Mouse (Mus musculus) neural tube, embryonic 13.5 days (tissue): ENCODE results near the gene Vps8. TPM values are rescaled to one million over a fixed set of nuclear protein-coding genes. Genes with fewer than 3 reads are reported as not detected.

Experiments used
- ATAC-seq: fragments of 200-750 bp; cut with Nextera tagmentation; 2 replicates; pipeline ENCODE4 v1.8.0; 2017; ENCODE audit warnings: low read depth, mild to moderate bottlenecking, moderate TSS enrichment, moderate library complexity
- H3K27ac ChIP-seq: fragments of 300-500 bp; sonication (generic); replicated peaks from 2 replicates; pipeline ENCODE4 v1.5.1; 2015; ENCODE audit warnings: moderate library complexity, mild to moderate bottlenecking, inconsistent platforms
- H3K27me3 ChIP-seq: fragments of 300-500 bp; sonication (generic); 2 replicates; pipeline ENCODE4 v1.6.1; 2015; ENCODE audit warnings: mild to moderate bottlenecking, inconsistent platforms
- H3K36me3 ChIP-seq: fragments of 300-500 bp; sonication (generic); 2 replicates; pipeline ENCODE4 v1.6.1; 2015; ENCODE audit warnings: mild to moderate bottlenecking, inconsistent platforms
- H3K4me1 ChIP-seq: fragments of 300-500 bp; sonication (generic); replicated peaks from 2 replicates; pipeline ENCODE4 v1.6.1; 2015; ENCODE audit warnings: inconsistent platforms
- H3K4me2 ChIP-seq: fragments of 300-500 bp; sonication (generic); 2 replicates; pipeline ENCODE4 v1.6.1; 2015; ENCODE audit warnings: inconsistent platforms, mild to moderate bottlenecking, moderate library complexity
- H3K4me3 ChIP-seq: fragments of 300-500 bp; sonication (generic); 2 replicates; pipeline ENCODE4 v1.5.1; 2015; ENCODE audit warnings: mild to moderate bottlenecking, inconsistent platforms
- H3K9ac ChIP-seq: fragments of 300-500 bp; sonication (generic); 2 replicates; pipeline ENCODE4 v1.6.1; 2015; ENCODE audit warnings: moderate library complexity, mild to moderate bottlenecking, inconsistent platforms
- H3K9me3 ChIP-seq: fragments of 300-500 bp; sonication (generic); 2 replicates; pipeline ENCODE4 v1.6.1; 2016; ENCODE audit warnings: inconsistent platforms
- WGBS: fragments of 180-500 bp; shearing (Covaris S2); methylation state at CpG from one replicate; pipeline ENCODE4 v1.1.7; 2015; 5-methylcytosine and 5-hydroxymethylcytosine counted together
- polyA plus RNA-seq: library from polyadenylated mRNA; unstranded; fragments of >200 nt; fragmentation: Nextera tagmentation; extraction: Ambion mirVana; gene quantifications from 2 replicates; pipeline ENCODE4 v1.2.1, GENCODE M21; 2015

Gene Vps8
- polyA plus RNA-seq, 1 experiment from 2014 or later: 26.7 TPM

DNA sequence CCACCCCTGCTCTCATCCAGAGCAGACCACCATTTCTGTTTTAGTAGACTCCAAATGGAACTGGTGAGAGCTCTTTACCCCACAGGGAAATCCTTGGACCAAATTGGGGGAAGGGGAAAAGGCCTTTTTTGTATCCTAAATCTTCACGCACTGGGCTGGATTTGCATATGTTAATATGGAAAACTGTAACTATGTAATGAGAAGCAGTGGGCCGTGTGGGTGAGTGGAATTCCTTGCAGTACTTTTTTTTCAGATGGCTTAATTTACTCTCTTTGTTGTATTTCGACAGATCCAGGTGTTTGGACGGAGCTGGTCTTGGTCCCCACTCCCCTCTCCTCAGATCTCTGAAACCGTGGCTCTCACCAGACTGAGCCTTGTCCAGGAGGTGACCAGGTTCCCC, 32.2 kb upstream of the Vps8 start:
- H3K4me1 ChIP-seq: peaks cover 42% of the 10 kb centered on the region
- no peak overlapping the region for H3K27ac ChIP-seq
- H3K4me3 ChIP-seq: no peak overlapping the region
- no peaks in the 10 kb centered on the region for H3K9me3 ChIP-seq
- no peaks in the 10 kb centered on the region for H3K36me3 ChIP-seq
- WGBS: 55% methylated on average over 5 of the region's 5 CpGs
- H3K4me2 ChIP-seq: no peak overlapping the region
- H3K9ac ChIP-seq: no peak overlapping the region
- no peaks in the 10 kb centered on the region for H3K27me3 ChIP-seq
- no peak for ATAC-seq

DNA sequence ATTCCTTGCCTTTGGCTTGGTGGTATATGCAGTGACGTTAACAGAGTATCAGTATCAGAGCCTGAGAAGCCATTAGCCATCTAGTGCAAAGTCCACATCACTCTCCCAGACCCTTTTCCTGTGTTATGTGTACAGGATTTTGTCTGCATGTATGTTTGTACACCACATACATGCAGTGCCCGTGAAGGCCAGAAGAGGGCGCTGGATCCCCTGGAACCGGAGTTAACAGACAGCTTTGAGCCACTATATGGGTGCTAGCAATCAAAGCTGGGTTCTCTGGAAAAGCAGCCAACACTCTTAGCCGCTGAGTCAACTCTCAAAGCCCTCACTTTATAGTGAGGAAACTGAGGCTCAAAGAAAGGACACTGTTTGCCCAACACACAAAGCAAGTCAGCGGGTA, 30.8 kb upstream of the Vps8 start:
- Histone ChIP-seq H3K4me1 (peaks cover 43% of the 10 kb centered on the region), H3K9ac (no peak overlapping the region), H3K4me2 (no peak overlapping the region), H3K27me3 (no peaks in the 10 kb centered on the region), H3K9me3 (no peaks in the 10 kb centered on the region), H3K4me3 (no peak overlapping the region), H3K36me3 (no peaks in the 10 kb centered on the region), H3K27ac (peak overlapping the region; percentile 59)
- 76% methylated on average over 6 of the region's 6 CpGs for WGBS
- ATAC-seq: 0 out of 2 replicates have a peak, but pooled peaks have one; percentile 8

DNA sequence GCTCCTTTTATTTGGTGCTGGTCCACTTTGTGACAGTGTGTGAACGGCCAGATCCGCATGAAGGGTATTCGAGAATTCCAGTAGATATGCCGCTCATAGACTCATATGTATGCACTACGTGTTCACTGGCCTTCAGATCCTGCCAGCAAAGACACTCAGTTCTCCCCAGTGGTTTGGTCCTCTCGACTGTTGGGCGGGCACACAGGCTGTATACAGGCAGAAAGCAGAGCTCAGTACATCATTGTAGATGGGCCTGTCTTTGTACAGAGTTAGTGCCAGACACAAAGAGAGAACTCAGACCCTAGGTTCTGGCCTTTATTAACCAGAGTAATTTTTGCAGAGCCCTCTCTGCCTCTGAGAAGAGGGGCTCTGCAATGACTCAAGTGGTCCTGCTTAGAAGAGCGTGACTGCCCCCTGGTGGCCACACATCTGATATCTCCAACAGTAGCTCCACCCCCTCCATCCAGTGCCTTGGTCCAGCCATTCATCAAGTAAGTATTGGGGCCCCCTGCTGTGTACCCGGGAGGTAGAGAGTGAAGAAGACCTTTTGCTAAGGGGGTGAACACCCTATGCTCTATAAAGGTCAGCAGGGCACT, 30.3 kb upstream of the Vps8 start:
- Histone ChIP-seq H3K27me3 (no peaks in the 10 kb centered on the region), H3K27ac (peak overlapping the region; percentile 59), H3K9ac (no peak overlapping the region), H3K9me3 (no peaks in the 10 kb centered on the region), H3K4me1 (peaks cover 48% of the 10 kb centered on the region), H3K4me2 (no peak overlapping the region), H3K36me3 (no peaks in the 10 kb centered on the region), H3K4me3 (no peak overlapping the region)
- 36% methylated on average over 9 of the region's 9 CpGs for WGBS
- peak; percentile 87 for ATAC-seq

- no peak overlapping the region for H3K9ac ChIP-seq
- no peak for ATAC-seq
- H3K4me2 ChIP-seq: 0 out of 2 replicates have a peak overlapping the region, but pooled peaks have one; percentile 13
- H3K27me3 ChIP-seq: no peaks in the 10 kb centered on the region
- H3K9me3 ChIP-seq: no peaks in the 10 kb centered on the region
- no peak overlapping the region for H3K4me3 ChIP-seq
- 28% methylated on average over 7 of the region's 7 CpGs for WGBS
- no peaks in the 10 kb centered on the region for H3K36me3 ChIP-seq
- peak overlapping the region; percentile 35 for H3K27ac ChIP-seq
- peaks cover 58% of the 10 kb centered on the region for H3K4me1 ChIP-seq
Observed at GRCm38 (mm10) chr16:21395546-21395945, 27.4 kb upstream of the Vps8 start.

DNA sequence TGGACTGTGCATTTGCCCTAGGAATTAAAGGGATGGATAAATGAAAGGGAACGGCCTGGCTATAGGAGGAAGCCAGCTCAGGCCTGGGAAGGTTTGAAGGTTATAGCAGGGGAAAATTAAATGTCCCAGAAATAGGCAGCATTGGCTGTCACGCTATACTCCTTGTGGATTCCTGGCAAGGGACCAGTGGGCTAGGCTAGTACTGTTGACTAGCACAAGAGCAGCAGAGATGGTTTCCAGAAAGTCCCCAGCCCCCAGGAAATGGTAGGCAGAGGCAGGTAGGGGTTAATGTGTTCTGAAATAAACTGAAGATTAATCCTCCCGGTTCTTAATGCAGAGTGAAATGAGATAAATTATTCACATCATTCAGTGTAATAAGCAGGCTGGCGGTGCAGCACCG, 25.2 kb upstream of the Vps8 start:
- no peak overlapping the region for H3K4me3 ChIP-seq
- no peak overlapping the region for H3K9ac ChIP-seq
- no peak overlapping the region for H3K4me2 ChIP-seq
- no peaks in the 10 kb centered on the region for H3K36me3 ChIP-seq
- 49% methylated on average over 5 of the region's 5 CpGs for WGBS
- peaks cover 50% of the 10 kb centered on the region for H3K4me1 ChIP-seq
- H3K9me3 ChIP-seq: no peaks in the 10 kb centered on the region
- H3K27me3 ChIP-seq: no peaks in the 10 kb centered on the region
- peak overlapping the region; percentile 79 for H3K27ac ChIP-seq
- no peak for ATAC-seq

DNA sequence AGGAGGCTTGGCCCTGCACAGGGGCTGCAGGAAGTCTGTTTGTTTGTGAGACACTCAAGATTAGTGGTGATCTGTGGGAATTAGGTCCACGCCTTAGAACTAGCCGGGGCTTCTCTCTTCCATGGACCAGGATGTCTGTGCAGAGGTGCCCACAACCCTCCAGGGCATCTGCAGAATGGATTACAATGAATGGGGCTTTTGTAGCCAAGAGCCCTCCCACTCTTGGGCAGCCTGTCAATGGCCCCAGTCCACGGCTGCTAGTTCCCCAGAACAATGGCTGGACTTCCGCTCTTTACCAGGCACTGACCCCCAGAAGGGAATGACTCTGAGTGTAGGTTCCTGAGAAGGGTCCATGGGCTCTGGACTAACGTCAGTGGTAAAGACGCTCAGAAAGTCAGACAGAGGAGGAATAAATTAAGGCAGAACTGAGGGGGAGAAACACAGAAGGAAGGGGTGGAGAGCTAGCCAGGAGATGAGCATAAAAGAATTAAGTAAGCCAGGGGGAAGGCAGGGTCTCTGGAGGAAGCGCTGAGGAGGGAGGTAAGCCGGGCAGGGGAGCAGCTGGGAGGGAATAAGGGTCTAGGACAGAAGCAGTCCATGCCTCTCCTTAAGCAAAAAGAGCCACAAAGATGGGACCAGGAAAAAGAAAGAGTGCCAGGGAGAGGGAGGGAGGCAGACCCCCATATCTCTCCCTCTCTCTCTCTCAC, 24.4 kb upstream of the Vps8 start:
- Histone ChIP-seq H3K9ac (peak overlapping the region; percentile 6; the same call in 1 of the 2 replicates), H3K4me2 (peak overlapping the region; percentile 15; the same call in 1 of the 2 replicates), H3K4me1 (peaks cover 50% of the 10 kb centered on the region), H3K27me3 (no peaks in the 10 kb centered on the region), H3K36me3 (no peaks in the 10 kb centered on the region), H3K27ac (peak overlapping the region; percentile 79), H3K9me3 (no peaks in the 10 kb centered on the region), H3K4me3 (no peak overlapping the region)
- WGBS: 9% methylated on average over 8 of the region's 8 CpGs
- peak; percentile 23; the same call in 1 of the 2 replicates for ATAC-seq

GRCm38 (mm10) chr16:21399942-21400341, 23.0 kb upstream of the Vps8 start:
- Histone ChIP-seq H3K4me2 (no peak overlapping the region), H3K9me3 (no peaks in the 10 kb centered on the region), H3K36me3 (no peaks in the 10 kb centered on the region), H3K4me1 (peaks cover 45% of the 10 kb centered on the region), H3K27me3 (no peaks in the 10 kb centered on the region), H3K9ac (no peak overlapping the region), H3K4me3 (no peak overlapping the region), H3K27ac (no peak overlapping the region)
- 90% methylated on average over 4 of the region's 4 CpGs for WGBS
- ATAC-seq: no peak

GRCm38 (mm10) chr16:21402068-21402467, 20.9 kb upstream of the Vps8 start:
- Histone ChIP-seq H3K36me3 (no peaks in the 10 kb centered on the region), H3K27me3 (no peaks in the 10 kb centered on the region), H3K4me2 (no peak overlapping the region), H3K4me1 (peaks cover 37% of the 10 kb centered on the region), H3K9ac (no peak overlapping the region), H3K27ac (no peak overlapping the region), H3K9me3 (no peaks in the 10 kb centered on the region), H3K4me3 (no peak overlapping the region)
- no peak for ATAC-seq
- WGBS: 78% methylated on average over 17 of the region's 17 CpGs

- Histone ChIP-seq H3K4me3 (no peak overlapping the region), H3K27ac (no peak overlapping the region), H3K4me1 (peaks cover 24% of the 10 kb centered on the region), H3K36me3 (no peaks in the 10 kb centered on the region), H3K4me2 (no peak overlapping the region), H3K9me3 (no peaks in the 10 kb centered on the region), H3K9ac (no peak overlapping the region), H3K27me3 (no peaks in the 10 kb centered on the region)
- no peak for ATAC-seq
- WGBS: 87% methylated on average over 2 of the region's 2 CpGs
Observed at GRCm38 (mm10) chr16:21403402-21403801, 19.5 kb upstream of the Vps8 start.

- Histone ChIP-seq H3K27me3 (no peaks in the 10 kb centered on the region), H3K27ac (no peak overlapping the region), H3K9ac (no peak overlapping the region), H3K36me3 (no peaks in the 10 kb centered on the region), H3K4me3 (no peak overlapping the region), H3K4me1 (peaks cover 15% of the 10 kb centered on the region), H3K4me2 (no peak overlapping the region), H3K9me3 (no peaks in the 10 kb centered on the region)
- WGBS: 33% methylated on average over 5 of the region's 5 CpGs
- no peak for ATAC-seq
Observed at GRCm38 (mm10) chr16:21404631-21405030, 18.3 kb upstream of the Vps8 start.

GRCm38 (mm10) chr16:21405224-21405969, 17.5 kb upstream of the Vps8 start:
- Histone ChIP-seq H3K27ac (no peak overlapping the region), H3K4me3 (no peak overlapping the region), H3K27me3 (no peaks in the 10 kb centered on the region), H3K9ac (no peak overlapping the region), H3K36me3 (no peaks in the 10 kb centered on the region), H3K4me2 (no peak overlapping the region), H3K9me3 (no peaks in the 10 kb centered on the region), H3K4me1 (peaks cover 15% of the 10 kb centered on the region)
- WGBS: 54% methylated on average over 6 of the region's 6 CpGs
- no peak for ATAC-seq

GRCm38 (mm10) chr16:21406136-21406535, 16.8 kb upstream of the Vps8 start:
- no peaks in the 10 kb centered on the region for H3K27me3 ChIP-seq
- no peak overlapping the region for H3K27ac ChIP-seq
- no peaks in the 10 kb centered on the region for H3K36me3 ChIP-seq
- H3K4me3 ChIP-seq: no peak overlapping the region
- no peak for ATAC-seq
- 72% methylated on average over 6 of the region's 6 CpGs for WGBS
- peaks cover 15% of the 10 kb centered on the region for H3K4me1 ChIP-seq
- H3K9me3 ChIP-seq: no peaks in the 10 kb centered on the region
- H3K4me2 ChIP-seq: no peak overlapping the region
- H3K9ac ChIP-seq: no peak overlapping the region
